Mouse (Mus musculus): ENCODE data around the gene Cyp2u1.

GRCm38 (mm10) chr3:131260418-131260817 lies 42.6 kb downstream of the Cyp2u1 start:
- TF ChIP-seq EP300 (IDR thresholded peaks at IDR 0.05; ENCODE audit: low read depth): no peak
- TF ChIP-seq CTCF (IDR thresholded peaks at IDR 0.05; ENCODE audit: low read depth): no peak
